In genomic region chr6:88465181-88465920, GRCm38 (mm10) we compare ENCODE assay signal across 8 mouse cellular contexts. TPM values are rescaled to one million over a fixed set of nuclear protein-coding genes. Genes with fewer than 3 reads are reported as not detected.
DNase-seq lines count a peak whose midpoint lies in the region; ATAC-seq and TF ChIP-seq lines count a peak whose summit lies in the region.

Gene Ruvbl1 (plus strand): TSS chr6:88465409.

- DNase-seq in c-Kit-positive CD71-positive TER-119-positive erythroid progenitor cells, embryonic 14.5 days (ENCODE audit: low spot score) = peak; percentile 94
- DNase-seq in heart, postnatal 0 days (ENCODE audit: low spot score) = peak; percentile 96
- peak; percentile 90 to 94 for DNase-seq in kidney, postnatal 4 days

- peaks cover 47% of the 10 kb centered on the region for H3K4me1 ChIP-seq in E14TG2a.4 (replicated peaks; ENCODE audit: low read depth, low read length)
- H3K4me1 ChIP-seq in forebrain, embryonic 12.5 days = peaks cover 15% of the 10 kb centered on the region
- H3K4me1 ChIP-seq in heart, postnatal 0 days (ENCODE audit: control insufficient read depth, insufficient read depth) = peaks cover 9% of the 10 kb centered on the region
- H3K4me1 ChIP-seq in liver, embryonic 16.5 days (ENCODE audit: control insufficient read depth, low read depth, low read length) = peaks cover 10% of the 10 kb centered on the region
- H3K4me1 ChIP-seq in neural tube, embryonic 13.5 days (replicated peaks) = peaks cover 20% of the 10 kb centered on the region
- H3K4me1 ChIP-seq in testis, adult 2 months (ENCODE audit: control insufficient read depth, insufficient read depth, low read length) = peaks cover 3% of the 10 kb centered on the region

- H3K9ac ChIP-seq in forebrain, embryonic 12.5 days = peak within 1 kb of the TSS; percentile 76
- peak within 1 kb of the TSS; percentile 86 for H3K9ac ChIP-seq in heart, postnatal 0 days (replicated peaks; ENCODE audit: low read depth, low read length)
- peak within 1 kb of the TSS; percentile 74 for H3K9ac ChIP-seq in liver, embryonic 16.5 days (ENCODE audit: low read depth, low read length)
- H3K9ac ChIP-seq in neural tube, embryonic 13.5 days = peak within 1 kb of the TSS; percentile 77

- peaks cover 39% of the 10 kb centered on the region for H3K36me3 ChIP-seq in E14TG2a.4 (ENCODE audit: insufficient read depth, low read length)
- peaks cover 28% of the 10 kb centered on the region for H3K36me3 ChIP-seq in forebrain, embryonic 12.5 days (replicated peaks)
- H3K36me3 ChIP-seq in heart, postnatal 0 days (replicated peaks; ENCODE audit: control insufficient read depth, insufficient read depth, low read length) = peaks cover 26% of the 10 kb centered on the region
- peaks cover 5% of the 10 kb centered on the region for H3K36me3 ChIP-seq in liver, embryonic 16.5 days (ENCODE audit: control insufficient read depth, insufficient read depth)
- H3K36me3 ChIP-seq in neural tube, embryonic 13.5 days = peaks cover 32% of the 10 kb centered on the region
- no peaks in the 10 kb centered on the region for H3K36me3 ChIP-seq in testis, adult 2 months (ENCODE audit: control insufficient read depth, insufficient read depth, low read length)

- TF ChIP-seq EP300 in heart, postnatal 0 days (IDR thresholded peaks at IDR 0.05; ENCODE audit: low read depth) = no peak

- peak; percentile 100 for ATAC-seq in forebrain, embryonic 12.5 days (ENCODE audit: low FRiP score)
- peak; percentile 100 for ATAC-seq in heart, postnatal 0 days (ENCODE audit: insufficient read depth, low read depth)
- peak; percentile 100 for ATAC-seq in liver, embryonic 16.5 days (ENCODE audit: low read depth)
- peak; percentile 100 for ATAC-seq in neural tube, embryonic 13.5 days (ENCODE audit: low read depth)

- no peak for TF ChIP-seq CTCF in E14TG2a.4 (conservative IDR thresholded peaks at IDR 0.05; ENCODE audit: low read length)
- TF ChIP-seq CTCF in heart, postnatal 0 days (IDR thresholded peaks at IDR 0.05; ENCODE audit: low read depth) = no peak
- no peak for TF ChIP-seq CTCF in testis, adult 2 months (IDR thresholded peaks at IDR 0.05; ENCODE audit: control insufficient read depth, insufficient read depth, insufficient replicate concordance, low read depth, low read length)

- under 1% methylated on average over 42 of the region's 42 CpGs for WGBS in forebrain, embryonic 12.5 days
- 3% methylated on average over 37 of the region's 42 CpGs for WGBS in heart, postnatal 0 days
- under 1% methylated on average over 37 of the region's 42 CpGs for WGBS in liver, embryonic 16.5 days (ENCODE audit: insufficient replicate concordance)
- under 1% methylated on average over 42 of the region's 42 CpGs for WGBS in neural tube, embryonic 13.5 days

- H3K4me2 ChIP-seq in forebrain, embryonic 12.5 days = peak within 1 kb of the TSS; percentile 81
- H3K4me2 ChIP-seq in heart, postnatal 0 days (ENCODE audit: low read depth, low read length) = peak within 1 kb of the TSS; percentile 86
- H3K4me2 ChIP-seq in liver, embryonic 16.5 days (ENCODE audit: low read depth, low read length) = peak within 1 kb of the TSS; percentile 79
- peak within 1 kb of the TSS; percentile 90 for H3K4me2 ChIP-seq in neural tube, embryonic 13.5 days

- TF ChIP-seq POLR2A in testis, adult 2 months (IDR thresholded peaks at IDR 0.05; ENCODE audit: control insufficient read depth, low read depth, low read length) = peak; percentile 53; the same call in 1 of the 2 replicates

- no peak within 1 kb of the TSS for H3K27ac ChIP-seq in forebrain, embryonic 12.5 days
- no peak within 1 kb of the TSS for H3K27ac ChIP-seq in heart, postnatal 0 days (ENCODE audit: low read depth)
- H3K27ac ChIP-seq in liver, embryonic 16.5 days (ENCODE audit: low read length) = no peak within 1 kb of the TSS
- no peak within 1 kb of the TSS for H3K27ac ChIP-seq in neural tube, embryonic 13.5 days (replicated peaks)
- H3K27ac ChIP-seq in testis, adult 2 months (ENCODE audit: control insufficient read depth, insufficient read depth, low read depth, low read length) = peak within 1 kb of the TSS; percentile 63

- no peaks in the 10 kb centered on the region for H3K9me3 ChIP-seq in E14TG2a.4 (ENCODE audit: low read length)
- no peaks in the 10 kb centered on the region for H3K9me3 ChIP-seq in forebrain, embryonic 12.5 days
- H3K9me3 ChIP-seq in heart, postnatal 0 days (replicated peaks; ENCODE audit: control insufficient read depth, low read length) = no peaks in the 10 kb centered on the region
- H3K9me3 ChIP-seq in liver, embryonic 16.5 days (replicated peaks; ENCODE audit: control insufficient read depth, low read length) = no peaks in the 10 kb centered on the region
- H3K9me3 ChIP-seq in neural tube, embryonic 13.5 days = no peaks in the 10 kb centered on the region

- H3K27me3 ChIP-seq in E14TG2a.4 (ENCODE audit: insufficient read depth, low read length) = no peaks in the 10 kb centered on the region
- H3K27me3 ChIP-seq in forebrain, embryonic 12.5 days = no peaks in the 10 kb centered on the region
- H3K27me3 ChIP-seq in heart, postnatal 0 days (ENCODE audit: control insufficient read depth, insufficient read depth, low read length) = no peaks in the 10 kb centered on the region
- no peaks in the 10 kb centered on the region for H3K27me3 ChIP-seq in liver, embryonic 16.5 days (ENCODE audit: control insufficient read depth, insufficient read depth, low read depth, low read length)
- H3K27me3 ChIP-seq in neural tube, embryonic 13.5 days = no peaks in the 10 kb centered on the region
- H3K27me3 ChIP-seq in testis, adult 2 months (ENCODE audit: control insufficient read depth, insufficient read depth, low read length) = no peaks in the 10 kb centered on the region

- H3K4me3 ChIP-seq in E14TG2a.4 (replicated peaks; ENCODE audit: low read length) = peak within 1 kb of the TSS; percentile 87
- peak within 1 kb of the TSS; percentile 69 for H3K4me3 ChIP-seq in forebrain, embryonic 12.5 days (replicated peaks)
- peak within 1 kb of the TSS; percentile 80 for H3K4me3 ChIP-seq in heart, postnatal 0 days (ENCODE audit: low read depth, low read length)
- H3K4me3 ChIP-seq in liver, embryonic 16.5 days (ENCODE audit: low read depth, low read length) = peak within 1 kb of the TSS; percentile 76
- peak within 1 kb of the TSS; percentile 72 for H3K4me3 ChIP-seq in neural tube, embryonic 13.5 days
- H3K4me3 ChIP-seq in testis, adult 2 months (ENCODE audit: control insufficient read depth, low read depth, low read length) = peak within 1 kb of the TSS; percentile 93

RNA-seq across cellular contexts. Expression of gene Ruvbl1, which starts in this region (rescaled TPM):
- 138 TPM in 2 replicates for polyA plus RNA-seq in forebrain, embryonic 12.5 days (2016; fragmentation: Nextera tagmentation; extraction: Ambion mirVana)
- total RNA-seq in heart, postnatal 0 days (2014; rRNA removed; ENCODE audit: low replicate concordance) = 12.2 and 27.4 TPM in 2 replicates
- 42.3 and 44.9 TPM in 2 replicates for polyA plus RNA-seq in heart, postnatal 0 days (2015; fragmentation: Nextera tagmentation; extraction: Ambion mirVana)
- 58.1 and 62.3 TPM in 2 replicates for polyA plus RNA-seq in liver, embryonic 16.5 days (2015; fragmentation: Nextera tagmentation; extraction: Ambion mirVana)
- polyA plus RNA-seq in neural tube, embryonic 13.5 days (2015; fragmentation: Nextera tagmentation; extraction: Ambion mirVana) = 83.0 and 105 TPM in 2 replicates
- polyA plus RNA-seq in testis, adult 2 months (2012; rRNA removed) = 26.3 and 27.0 TPM in 2 replicates
